Mouse (Mus musculus) lung, postnatal 0 days (tissue): ENCODE data around the gene Kcnk15.

Experiments used
- CTCF ChIP-seq: IDR thresholded peaks from 2 replicates; pipeline ENCODE4 v1.5.1; 2016; ENCODE audit warnings: antibody characterized with exemption, mild to moderate bottlenecking
- EP300 ChIP-seq: IDR thresholded peaks from 2 replicates; pipeline ENCODE4 v1.6.1; 2016; ENCODE audit warnings: antibody characterized with exemption, mild to moderate bottlenecking, control low read depth

DNA sequence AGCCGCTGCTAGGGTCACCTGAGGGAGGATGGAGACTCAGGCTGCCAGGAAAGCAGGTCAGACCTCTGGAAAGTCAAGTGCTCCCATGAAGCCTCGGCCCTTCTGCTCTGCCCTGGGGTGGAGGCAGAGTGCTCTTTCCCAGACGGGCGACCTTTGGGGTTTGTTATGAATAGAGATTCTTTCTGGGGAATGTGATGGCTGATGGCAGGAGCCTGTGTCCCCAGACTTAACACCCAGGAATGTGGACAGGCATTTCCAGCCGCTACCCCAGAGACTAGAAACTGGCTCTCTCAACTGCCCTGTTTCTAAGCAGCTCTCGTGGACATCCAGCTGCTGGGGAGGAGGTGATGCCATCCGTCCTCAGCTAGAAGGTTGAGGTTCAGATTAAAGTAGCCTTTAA lies 43.7 kb upstream of the Kcnk15 start:
- TF ChIP-seq CTCF: no peak
- TF ChIP-seq EP300: no peak
